Mouse (Mus musculus) CD4-positive helper T cell, adult 2 months (primary cell): Measurements from ENCODE around the gene Mpped1.

Experiments
- DNase-seq: peaks from one replicate; pipeline ENCODE4 v3.0.0-alpha.2; 2012; ENCODE audit warnings: low read depth, missing footprints, low spot score

The Mpped1 gene

DNA sequence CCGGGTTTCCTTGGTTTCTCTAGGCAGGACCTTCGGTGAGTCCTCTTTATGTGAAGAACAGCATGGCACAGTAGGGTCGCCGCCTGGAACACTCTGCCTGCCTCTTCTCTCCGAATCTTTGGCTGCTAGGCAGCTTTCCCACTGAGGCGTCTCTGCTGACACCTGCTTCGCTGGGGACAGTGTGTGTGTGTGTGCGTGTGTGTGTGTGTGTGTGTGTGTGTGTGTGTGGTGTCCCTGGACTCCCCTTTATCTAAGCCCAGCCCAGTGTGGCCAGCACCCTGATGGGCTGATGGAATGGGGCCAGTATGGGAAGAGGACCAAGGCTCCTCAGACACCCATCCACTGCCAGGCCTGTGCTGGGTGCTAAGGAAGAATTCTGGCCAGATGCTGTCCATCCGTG is 9.8 kb downstream of the Mpped1 start:
- no peak for DNase-seq

DNA sequence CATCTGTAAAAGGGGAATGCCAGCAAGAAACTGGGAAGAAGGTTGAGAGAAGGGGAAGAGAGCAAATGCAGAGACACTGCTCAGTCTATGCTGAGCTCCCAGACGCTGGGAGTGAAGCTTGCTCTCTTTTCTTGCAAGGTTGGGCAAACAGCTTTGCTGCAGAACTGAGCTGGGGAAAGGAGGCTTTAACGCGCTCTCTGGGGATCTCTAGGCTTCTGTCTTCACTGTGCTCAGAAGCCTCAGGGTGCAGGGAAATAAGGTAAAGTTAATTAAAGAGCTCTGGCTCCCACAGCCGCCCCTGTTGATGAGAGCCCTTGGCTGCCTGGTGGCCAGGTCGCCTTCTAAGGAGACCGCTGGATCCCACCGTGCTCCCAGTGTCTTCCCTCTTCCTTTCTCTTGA is 17.7 kb downstream of the Mpped1 start:
- no peak for DNase-seq

DNA sequence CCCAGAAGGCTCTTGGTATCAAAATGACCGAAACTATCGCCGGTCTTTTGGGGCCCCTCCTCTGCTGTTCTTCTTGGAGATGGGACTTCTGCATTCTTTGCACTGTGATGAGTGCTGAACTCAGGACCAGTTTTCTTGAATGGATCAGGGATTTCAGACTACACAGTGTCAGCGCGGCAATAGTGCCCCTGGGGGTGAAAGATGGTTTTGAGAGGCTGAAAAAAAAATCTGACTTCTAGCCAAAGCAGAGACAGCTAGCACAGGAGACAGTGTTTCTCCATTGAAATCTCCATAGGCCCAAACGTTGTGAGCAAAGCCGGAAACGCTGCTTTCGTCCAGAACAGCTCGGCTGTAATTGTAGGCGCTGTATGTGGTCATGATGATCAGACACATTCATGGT is 19.7 kb downstream of the Mpped1 start:
- DNase-seq, result no peak

DNA sequence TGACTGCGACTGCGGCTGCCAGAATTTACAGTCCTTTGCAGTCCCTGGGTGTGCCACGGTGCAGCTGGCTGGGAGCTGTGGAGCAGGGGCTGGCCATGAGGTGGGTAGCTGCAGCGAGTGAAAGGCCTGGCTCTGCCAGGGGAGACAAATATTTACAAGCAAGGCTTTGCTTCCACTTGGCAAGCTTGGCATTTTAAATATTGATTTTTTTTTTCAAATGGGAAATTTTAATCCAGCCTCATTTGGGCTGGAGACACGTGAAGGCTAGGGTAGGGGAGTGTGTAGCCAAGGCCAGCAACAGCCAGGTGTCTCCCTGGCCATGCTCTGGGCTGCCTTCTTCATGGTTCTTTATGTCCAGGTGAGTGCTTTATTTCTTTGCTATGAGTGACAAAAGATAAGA is 21.7 kb downstream of the Mpped1 start:
- DNase-seq, result no peak

DNA sequence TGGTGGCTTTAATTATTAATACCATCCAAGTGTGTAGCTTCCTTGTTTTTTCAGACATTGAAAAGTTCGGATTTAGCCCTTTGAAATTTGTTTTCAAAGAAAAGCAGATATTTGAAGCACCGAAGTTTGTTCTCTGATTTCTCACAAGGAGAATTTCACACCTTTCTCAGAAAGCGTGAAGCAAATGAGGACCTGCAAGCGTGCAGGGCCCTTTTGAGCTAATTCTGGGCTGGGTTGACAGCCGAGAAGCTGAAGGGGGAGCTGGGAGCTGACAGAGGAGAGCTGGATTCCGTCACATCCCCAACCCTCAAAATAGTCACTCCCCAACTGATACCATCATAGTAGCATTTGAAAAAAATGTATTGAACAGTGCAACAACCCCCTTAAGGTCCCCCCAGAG is 34.8 kb downstream of the Mpped1 start:
- no peak for DNase-seq

DNA sequence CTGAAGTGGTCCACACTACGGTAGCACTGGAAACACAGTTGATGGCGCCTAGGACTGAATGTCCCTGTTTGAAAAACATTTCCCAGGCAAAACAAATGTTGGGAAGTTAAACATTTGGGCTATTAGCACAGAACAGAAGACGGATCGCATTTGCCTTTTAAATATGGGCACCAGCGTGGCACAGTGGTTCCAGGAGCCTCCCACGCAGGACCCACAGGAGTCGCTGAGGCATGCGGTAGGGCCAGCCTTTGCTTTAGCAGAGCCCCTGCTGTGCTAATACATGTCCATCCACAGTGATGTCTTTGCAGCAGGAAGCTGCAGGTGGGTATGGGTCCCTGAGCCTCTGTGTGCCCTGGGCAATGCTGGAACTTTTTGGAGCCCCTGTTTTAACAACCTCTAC is 48.7 kb downstream of the Mpped1 start:
- no peak for DNase-seq

DNA sequence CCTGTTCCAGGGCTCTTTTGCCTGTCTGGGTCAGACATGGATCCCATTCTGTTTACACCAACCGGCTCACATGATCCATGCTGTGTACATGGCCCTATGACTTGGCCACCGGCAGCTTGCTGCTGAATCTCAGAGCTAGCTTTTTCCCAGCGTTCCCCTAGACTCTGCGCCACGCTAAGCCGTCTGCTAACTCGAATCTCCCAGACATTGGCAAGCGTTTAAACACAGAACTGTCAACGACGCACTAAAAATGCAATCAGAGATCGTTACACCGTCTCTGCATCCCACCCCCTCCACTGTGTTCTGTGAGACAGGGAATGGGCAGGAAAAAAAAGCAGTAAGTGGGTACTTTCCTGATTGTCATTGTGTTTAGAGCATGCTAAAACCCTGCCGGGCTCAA is 50.0 kb downstream of the Mpped1 start:
- DNase-seq, result no peak

DNA sequence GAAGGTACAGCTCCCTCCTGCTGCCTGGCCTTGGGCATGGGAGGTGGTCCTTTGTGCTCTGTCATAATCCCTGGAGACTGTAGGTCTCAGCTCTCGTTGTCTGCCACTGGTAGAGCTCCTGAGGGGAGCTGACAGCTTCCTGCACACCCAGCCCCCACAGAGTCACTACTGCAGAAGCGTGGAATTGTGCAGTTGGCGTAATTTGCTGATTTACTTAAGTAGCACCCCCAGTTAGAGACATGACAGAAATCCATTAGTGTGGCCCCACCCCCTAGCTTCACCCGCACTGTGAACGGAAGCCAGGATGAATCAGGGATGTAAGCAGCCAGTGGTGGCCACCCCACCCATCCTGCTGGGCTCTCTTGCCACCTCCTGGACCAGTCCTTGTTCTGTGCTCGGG is 53.0 kb downstream of the Mpped1 start:
- DNase-seq, result no peak

DNA sequence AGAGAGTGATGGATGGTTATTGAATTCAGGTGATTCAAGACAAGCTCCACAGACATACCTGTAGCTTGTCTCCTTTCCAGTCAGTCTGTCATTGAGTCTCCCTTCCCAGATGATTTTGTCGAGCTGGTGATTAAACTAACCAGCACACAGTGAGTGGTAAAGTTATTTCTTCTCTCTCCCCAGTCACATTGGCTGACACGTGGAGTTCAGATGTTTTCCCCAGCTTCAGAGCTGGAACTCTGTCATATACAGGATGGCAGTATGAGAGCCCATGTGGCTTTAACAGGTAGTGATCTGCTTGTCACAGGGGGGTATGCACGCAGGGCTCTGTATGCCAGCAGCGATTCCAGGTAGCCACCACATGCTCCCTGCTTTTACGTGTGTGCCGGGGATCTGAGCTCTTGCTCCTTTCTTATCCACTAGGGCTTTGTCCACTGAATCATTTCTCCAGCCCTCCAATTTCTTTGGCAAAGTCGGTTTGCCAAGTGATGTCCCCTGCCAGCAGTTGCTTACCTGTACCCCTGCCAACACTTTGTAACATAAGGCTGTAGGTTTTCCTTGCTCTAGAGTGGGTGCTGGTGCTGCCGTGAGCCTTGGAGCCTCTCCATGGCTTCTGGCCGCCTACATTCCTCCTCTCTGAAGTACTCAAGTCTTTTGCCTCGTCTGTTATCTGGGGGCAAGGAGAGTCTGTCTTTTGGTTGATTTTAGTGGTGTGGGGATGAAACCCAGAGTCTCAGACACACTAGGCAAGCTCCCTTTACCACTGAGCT is 61.9 kb downstream of the Mpped1 start:
- DNase-seq, result no peak

DNA sequence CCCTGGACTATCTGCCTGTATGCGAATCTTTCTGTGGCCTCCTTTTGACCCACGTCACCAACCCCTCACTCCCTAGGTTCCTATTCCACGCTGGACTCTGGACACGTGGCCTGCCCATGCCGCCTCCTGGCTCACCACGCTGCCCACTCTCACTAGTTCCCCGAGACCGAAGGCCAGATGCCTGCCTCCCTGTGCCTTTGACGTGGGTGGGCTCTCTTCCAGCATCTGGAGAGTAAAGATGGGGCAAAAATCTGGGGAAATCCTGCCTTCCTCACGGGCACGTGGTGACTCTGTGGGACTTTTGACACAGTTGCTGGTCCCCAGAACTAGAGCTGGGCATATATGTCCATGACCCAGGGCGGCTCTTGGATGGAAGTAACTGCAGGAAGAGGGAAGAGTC is 63.2 kb downstream of the Mpped1 start:
- no peak for DNase-seq

DNA sequence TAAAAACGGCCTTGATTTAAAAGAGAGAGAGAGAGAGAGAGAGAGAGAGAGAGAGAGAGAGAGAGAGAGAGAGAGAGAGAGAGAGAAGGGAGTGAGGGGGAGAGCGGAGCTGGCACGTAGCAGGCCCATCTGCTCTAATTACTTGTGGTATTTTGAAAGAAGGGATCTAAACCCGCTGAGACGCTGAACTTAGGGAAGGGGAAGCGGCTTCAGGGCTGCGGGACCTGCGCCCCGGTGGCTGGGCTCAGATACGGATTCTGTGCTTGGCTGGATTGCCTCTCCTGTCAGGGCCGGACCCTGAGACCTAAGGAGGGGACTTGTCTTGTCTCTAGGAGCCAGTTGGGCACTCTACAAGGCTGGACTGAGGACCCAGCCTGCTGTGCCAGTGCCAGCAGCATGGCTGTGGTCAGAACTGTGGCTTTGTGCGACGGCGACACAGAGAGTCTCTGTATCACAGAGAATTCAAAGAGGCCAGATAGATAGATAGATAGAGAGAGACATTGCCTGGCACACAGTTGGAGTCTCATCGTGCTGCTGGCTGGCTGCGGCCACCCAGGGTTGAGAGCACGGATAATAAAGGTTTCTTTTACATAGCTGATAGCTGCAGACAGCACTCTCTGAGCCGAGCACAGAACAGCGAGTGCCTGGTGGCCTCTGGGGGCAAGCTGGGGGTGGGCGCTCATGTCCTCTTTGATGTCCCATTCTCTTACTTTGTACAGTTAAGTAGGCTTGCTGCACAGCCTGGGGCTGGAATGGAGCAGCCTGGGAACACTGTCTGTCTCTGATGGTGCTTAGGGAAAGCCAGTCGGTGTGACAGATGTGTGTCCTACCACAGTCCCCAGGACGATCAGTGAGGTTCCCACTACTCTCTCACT is 63.9 kb downstream of the Mpped1 start:
- no peak for DNase-seq

DNA sequence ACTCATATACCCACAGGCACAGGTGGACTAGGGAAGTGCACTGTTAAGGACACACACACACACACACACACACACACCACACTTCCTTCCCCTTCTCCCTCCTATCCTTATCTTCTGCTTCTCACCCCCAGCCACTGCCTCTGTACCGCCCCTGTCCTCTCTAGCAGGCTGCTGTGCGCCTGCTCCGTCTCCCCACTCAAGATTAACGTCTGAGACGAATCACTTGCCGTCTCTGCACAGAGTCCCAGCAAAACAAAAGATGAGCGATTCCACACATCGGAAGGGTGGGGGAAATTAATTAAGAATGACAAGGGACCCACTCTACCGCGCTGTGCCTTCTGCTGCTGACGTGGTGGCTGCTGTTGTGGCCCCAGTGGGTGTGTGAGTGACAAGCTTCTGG is 66.5 kb downstream of the Mpped1 start:
- no peak for DNase-seq

DNA sequence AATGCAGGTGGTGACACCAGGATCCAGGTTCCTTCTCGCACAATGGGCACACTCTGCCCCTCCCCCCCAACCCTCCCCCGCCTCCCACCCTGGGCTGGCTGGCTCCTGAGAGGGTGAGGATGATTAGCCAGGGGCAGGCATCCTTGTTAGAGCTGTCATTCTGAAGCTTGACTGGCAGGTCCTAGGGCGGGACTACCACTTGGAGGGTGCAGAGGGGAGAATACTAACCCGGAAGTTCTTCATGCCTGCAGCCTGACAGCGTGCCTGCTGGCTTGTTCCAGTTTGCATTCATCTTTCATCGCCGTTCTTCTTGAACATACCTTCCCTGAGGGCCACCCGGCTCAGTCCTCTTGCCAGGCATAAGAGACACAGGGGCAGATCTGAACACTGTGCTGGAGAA is 67.3 kb downstream of the Mpped1 start:
- no peak for DNase-seq

DNA sequence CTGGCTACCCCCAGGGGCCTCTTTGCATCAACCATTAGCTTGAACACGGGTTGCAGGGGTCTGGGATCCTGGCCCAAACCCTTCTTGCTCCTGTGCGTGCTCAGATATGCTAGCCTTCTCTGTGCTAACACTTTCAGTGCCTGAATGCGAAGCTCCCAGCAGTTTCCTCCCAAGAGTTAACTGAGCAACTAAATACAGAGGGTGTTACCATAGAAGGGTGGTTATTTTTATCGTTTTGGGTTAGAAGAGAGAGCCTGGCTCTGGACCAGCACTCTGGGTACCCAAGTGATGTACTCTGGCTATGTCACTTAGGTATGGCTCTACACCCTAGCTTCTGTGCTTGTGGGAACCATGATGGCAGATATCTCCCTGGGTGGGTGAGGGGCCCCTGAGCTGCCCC is 68.2 kb downstream of the Mpped1 start:
- DNase-seq, result no peak

DNA sequence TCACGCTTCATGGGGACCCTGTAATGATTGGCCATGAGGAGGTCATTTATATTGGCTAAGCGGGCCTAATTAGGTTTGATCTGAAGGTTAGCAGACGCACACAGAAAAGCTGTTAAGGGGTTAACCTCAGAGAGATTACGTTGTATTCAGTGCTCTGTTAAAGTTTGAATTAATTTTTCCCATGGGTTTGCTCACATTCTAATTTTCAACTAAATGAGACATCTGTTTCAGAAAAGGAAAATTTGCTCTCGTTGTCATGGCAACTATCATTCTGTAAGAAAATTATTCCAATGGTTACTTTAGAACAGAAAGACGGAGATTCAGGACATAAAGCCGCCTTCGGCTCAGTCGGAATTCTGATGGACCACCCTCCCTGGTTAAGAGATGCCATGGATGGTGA is 68.9 kb downstream of the Mpped1 start:
- no peak for DNase-seq

DNA sequence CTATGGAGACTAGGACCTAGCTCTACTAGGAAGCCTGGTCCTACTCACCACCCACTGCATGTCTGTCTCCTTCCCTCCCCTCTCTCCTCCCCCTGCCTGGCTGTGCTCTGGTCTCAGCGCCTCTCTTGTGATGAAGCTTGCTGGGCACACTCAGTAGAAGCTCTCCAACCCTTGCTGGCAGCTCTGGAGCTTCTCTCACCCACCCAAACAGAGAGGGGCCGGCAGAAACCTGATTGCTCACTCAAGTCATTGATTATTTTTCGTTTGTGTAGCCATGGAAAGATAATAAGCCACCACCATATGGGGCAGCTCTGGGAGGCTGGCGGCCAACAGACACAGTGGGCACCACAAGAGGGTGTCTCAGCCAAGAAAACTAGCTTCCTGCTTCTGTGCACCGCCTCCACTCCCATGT is 74.1 kb downstream of the Mpped1 start:
- DNase-seq, result no peak

DNA sequence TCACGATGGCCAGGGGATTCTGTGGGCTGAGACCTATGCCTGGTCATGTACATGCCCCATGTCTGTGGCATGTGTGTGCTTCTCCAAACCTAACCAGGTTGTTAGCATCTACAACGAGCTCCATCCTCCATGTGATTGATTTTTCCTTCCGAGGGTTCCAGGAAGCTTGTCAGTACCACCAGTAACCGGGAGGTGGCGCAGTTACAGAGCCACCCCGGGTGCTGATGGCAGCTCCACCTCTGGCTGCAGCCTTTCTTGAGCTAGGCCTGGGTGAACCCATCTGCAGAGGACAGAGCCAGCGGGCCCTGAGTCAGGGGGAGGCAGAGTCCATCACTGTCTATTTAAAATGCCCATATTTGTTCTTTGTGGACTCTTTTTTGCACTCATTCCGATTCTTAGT is 77.9 kb downstream of the Mpped1 start:
- DNase-seq, result no peak

DNA sequence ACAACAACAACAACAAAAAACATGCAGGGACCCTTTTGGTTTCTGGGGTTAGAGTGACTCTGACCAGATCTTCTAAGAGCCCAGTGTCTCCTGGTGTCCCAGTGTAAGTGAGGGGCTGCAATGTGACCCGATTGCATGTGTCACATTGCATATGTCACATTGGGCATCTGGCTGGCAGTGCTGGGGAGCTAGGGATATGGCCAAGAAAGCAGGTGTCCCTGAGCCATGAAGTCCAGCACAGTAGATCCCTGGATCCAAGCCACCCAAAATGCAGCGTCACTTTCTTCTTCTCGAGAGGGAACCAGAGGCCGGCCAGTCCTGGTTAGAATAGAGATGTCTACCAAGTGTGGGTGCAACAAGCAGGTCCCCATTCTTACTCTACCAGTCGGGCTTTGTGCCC is 86.4 kb downstream of the Mpped1 start:
- DNase-seq, result no peak

DNA sequence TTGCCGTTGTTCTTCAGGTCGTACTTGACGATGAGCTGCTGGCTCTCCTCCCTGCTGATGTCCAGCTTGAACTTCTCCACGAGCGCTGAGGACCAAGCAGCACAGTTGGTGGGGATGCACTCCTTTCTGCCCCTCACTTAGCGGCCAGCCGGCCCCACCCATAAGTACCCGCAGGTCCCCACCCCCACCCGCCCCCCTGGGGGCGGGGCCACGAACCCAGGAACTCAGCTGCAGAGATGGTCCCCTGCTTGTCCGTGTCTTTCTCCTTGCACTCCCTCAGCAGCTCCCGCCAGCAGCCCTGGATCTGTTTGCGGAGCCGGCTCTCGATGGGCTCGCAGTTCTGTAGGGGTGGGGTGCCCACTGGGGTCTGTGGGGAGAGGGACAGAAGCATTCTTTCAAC is 91.7 kb downstream of the Mpped1 start:
- no peak for DNase-seq

DNA sequence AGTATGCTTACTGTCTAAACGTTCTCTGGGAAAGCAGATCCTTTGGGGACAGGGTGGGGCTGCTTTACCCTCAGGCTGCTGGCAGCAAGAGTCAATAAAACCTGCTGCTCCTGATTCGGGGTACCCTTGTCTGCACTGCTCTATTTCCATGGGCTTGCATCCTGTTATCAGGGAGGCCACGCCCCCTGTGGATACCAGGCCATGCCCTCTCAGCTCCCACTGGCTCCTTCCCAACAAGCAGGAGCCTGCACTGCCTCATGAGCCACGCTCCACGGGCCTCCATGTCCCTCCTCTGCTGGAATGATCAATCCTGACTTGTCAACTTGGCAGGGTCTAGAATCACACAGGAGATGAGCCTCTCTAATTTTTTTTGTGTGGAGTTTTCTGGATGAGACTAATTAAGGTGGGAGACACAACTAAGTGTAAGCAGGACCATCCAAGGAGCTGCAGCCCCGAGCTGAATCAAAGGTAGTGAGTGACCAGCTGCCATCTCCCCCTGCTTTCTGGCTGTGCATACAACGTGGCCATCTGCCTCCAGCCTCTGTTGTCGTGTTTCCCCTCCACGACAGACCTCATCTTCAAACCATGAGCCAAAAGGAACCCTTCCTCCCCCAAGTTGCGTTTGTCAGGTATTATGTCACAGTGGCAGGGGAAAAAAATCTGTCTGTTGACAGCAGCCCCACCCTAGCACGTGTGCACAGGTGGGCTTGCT is 98.0 kb downstream of the Mpped1 start:
- DNase-seq, result no peak

DNA sequence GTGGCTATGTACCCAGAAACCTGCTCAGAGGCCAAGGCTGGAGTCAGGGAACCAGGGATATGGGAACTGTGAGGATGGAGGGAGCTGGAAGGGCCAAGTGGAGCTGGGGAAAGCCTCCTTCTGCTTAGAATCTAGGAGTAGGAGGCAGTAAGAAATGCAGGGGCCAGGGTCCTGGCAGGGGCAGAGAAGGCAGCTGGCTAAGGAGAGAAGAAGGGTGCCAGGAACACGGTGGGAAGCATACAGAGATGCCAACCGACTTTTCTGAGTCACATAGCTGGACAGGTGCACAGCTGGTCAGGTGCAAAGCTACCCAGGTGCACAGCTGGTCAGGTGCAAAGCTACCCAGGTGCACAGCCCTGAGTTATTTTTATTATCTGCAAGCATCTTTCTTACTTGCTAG is 98.6 kb downstream of the Mpped1 start:
- DNase-seq, result no peak

DNA sequence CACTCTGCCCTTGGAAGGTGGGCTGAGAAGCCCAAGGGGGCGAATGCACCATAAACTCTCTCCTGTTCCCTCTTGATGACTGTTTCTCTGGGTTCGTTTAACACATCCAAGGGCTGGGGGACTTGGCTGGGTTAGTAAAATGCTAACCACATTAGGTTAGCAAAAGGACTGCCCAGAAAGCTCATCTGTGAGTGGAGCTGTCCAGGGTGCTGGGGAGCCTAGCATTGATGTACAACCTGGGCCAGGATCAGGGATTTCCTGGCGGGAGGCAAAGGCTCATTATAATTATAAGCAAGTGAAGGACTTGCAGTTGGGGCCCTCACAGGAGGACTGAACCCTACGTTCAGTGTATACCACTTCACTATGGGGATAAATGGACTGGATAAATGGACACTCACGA is 100.6 kb downstream of the Mpped1 start:
- DNase-seq, result no peak

DNA sequence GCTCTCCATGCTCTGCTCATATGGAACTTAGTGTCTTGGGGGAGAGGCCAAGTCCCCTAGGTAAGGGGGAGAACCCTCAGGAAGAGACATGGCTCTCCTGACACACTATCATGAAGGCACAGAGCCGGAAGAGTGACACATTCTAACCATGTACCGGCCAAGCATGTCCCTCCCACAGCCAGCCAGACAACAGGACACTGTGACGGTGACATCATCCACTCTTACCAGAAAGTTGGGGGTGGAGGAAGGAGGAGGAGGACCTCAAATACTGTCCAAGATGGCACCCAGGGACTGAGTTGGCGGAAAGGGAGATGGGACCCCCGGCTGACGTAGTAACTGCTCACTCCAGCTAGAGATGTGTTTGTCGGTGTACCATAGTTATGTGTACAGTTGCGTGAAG is 104.6 kb downstream of the Mpped1 start:
- DNase-seq, result no peak
